Mouse (Mus musculus) MN1 (cell line): Measurements from ENCODE around the gene Lin54.
"Not testable (repeated sequence)": the region's sequence is repeated elsewhere in the genome, so short reads cannot be mapped to it uniquely, and the experiment has no call there.

Source experiments
- DNase-seq: peaks from one replicate; pipeline ENCODE4 v3.0.0-alpha.2; 2016; ENCODE audit warnings: low spot score

Lin54 gene

DNA sequence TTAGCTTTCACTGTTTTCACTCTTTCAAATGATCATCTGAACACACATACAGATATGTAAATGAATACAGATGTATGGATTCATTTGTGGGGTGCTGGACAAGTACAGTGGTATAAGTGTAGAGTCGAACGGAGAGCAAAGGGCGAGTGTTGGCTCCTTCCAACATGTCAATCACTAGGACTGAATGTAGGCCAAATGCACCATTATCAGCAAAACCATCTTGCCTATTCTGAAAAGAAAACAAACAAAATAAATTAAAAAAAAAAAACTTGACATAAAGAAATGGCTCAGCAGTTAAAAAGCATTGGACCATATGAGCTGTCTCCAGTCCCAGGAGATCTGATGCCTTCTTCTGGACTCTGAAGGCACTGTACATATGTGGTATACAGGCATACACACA is 12.2 kb downstream of the Lin54 start:
- DNase-seq: no peak

- no peak for DNase-seq
Measured at GRCm38 (mm10) chr5:100487120-100487519, 13.3 kb downstream of the Lin54 start.

GRCm38 (mm10) chr5:100483569-100483968 is 16.9 kb downstream of the Lin54 start:
- DNase-seq: no peak

DNA sequence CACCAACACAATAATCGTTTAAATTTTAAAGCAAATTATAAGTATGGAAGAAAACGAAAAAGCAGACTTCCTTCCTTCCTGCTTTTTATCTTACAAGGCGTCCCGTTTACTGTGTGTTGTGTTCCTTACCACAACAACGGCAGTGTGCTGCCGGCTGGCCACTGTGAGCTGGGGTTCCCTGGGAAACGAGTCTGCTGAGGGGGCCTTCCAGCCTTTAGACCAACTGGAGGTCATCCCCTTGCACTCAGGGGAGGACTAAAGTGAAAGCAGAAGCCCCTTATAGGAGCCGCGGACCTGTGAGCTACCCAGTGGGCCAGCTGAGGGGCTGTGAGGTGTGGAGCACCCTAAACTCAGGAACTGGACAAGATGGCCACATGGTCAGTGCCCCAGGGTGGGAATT is 22.8 kb downstream of the Lin54 start:
- no peak for DNase-seq

DNA sequence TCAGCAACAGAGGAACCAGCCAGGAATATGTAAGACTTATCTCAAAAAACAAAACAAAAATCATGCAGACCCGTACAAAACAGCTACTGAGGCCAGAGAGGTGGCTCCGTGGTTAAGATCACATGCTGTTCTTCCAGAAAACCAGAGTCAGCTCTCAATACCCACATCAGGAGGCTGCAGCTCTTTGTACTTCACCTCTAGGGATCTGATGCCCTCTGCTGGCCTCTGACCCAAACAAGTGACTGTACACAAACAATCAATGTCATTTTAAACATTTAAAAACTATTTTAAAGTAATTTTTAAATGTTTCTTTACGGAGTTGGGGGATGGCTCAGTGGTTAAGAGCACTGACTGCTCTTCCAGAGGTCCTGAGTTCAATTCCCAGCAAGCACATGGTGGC is 24.1 kb downstream of the Lin54 start:
- DNase-seq: no peak

- DNase-seq: no peak
Measured at GRCm38 (mm10) chr5:100467336-100467735, 33.1 kb downstream of the Lin54 start.

DNA sequence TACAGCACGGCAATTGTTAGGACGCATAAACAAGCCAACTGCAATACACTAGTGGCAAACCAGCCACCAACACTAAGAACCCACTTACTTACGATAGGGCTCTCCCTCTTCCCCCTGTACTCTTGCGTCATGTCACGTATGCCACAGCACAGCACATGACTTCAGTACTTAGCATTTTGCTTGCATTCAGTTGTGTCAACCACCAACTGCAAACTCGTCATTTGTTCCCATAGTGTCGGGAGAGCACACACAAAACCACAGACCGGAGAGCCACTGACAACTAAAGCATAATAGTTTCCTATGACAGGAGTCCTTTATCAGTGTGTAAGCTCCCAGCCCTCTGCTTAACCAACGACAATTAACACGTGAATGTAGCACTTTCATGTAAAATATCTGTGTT is 33.8 kb downstream of the Lin54 start:
- no peak for DNase-seq

- DNase-seq: no peak
Measured at GRCm38 (mm10) chr5:100462374-100462773, 38.1 kb downstream of the Lin54 start.

- DNase-seq: no peak
Measured at GRCm38 (mm10) chr5:100461526-100461925, 38.9 kb downstream of the Lin54 start.

- no peak for DNase-seq
Measured at GRCm38 (mm10) chr5:100459468-100459867, 41.0 kb downstream of the Lin54 start.

DNA sequence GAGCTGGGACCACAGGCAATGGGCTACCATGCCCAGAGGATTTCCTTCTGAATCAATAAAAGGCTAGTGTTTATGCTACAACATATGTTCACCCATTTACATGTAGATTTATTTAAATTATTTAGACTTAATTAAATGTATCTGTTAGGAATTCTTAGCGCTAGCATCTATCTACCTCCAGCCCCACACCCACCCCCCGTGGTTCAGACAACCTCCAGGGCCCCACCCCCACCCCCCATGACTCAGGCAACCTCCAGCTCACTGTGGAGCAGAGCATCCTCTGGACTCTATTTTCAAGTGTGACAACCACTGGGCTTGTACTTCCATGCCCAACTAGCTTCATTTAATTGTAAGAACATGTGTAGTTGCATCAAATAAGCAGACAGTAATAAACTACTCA is 48.6 kb downstream of the Lin54 start:
- no peak for DNase-seq

DNA sequence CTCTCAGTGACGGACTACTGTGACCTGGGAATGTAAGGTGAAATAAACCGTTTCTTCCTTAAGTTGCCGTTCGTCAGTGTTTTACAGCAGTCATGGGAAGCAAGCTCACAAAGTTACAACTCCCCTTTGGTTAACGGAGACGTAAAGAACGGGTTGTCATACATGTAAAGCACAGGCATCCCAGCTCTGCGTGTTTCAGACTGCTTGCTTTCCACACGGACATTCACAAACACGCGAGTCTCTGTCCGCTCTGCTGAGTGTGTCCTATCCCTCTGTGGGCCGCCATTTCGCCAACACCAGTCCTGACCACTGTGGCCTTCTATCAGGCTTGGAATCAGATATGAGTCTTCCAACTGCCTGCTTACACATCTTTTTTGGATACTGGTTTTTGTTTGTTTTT is 61.6 kb downstream of the Lin54 start:
- no peak for DNase-seq

DNA sequence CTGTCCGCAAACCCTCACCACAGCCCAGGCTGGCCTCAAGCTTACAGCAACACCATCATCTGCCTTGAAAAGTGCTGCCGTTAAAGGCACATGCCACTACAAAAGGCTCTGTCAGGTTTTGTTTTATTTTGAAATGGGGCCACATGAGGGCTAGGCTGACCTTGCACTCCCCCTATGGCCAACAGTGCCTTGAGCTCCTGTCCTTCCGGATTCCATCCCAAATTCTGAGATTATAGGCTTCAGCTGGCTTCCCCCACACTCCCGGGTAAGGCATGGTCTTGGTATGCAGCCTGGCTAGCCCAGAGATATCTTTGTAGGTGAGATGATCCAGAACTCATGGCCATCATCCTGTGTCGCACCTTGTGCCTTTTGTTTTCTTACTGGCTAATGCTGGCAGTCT is 62.5 kb downstream of the Lin54 start:
- DNase-seq: no peak

DNA sequence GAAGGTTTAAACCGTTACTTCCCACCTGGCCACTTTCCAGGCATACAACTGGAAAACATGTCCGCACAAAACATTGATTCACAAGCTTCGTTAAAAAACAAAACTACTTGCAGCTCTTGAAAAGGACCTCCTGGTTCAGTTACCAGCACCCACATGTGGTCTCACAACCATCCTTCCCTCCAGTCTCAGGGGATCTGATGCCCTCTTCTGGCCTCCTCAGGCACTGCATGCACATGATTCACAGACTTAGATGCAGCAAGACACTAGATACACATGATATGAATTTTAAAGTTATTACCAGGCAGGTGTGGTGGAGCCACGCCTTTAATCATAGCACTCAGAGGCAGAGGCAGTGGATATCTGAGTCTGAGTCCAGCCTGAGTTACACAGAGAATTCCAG is 63.4 kb downstream of the Lin54 start:
- no peak for DNase-seq

GRCm38 (mm10) chr5:100430966-100431365 is 69.5 kb downstream of the Lin54 start:
- peak; percentile 39 for DNase-seq

- DNase-seq: no peak
Measured at GRCm38 (mm10) chr5:100430076-100430390, 70.4 kb downstream of the Lin54 start.

- DNase-seq: peak; percentile 95
Measured at GRCm38 (mm10) chr5:100429344-100430075, 70.9 kb downstream of the Lin54 start.

GRCm38 (mm10) chr5:100428734-100429343 is 71.6 kb downstream of the Lin54 start:
- DNase-seq: peak; percentile 46

DNA sequence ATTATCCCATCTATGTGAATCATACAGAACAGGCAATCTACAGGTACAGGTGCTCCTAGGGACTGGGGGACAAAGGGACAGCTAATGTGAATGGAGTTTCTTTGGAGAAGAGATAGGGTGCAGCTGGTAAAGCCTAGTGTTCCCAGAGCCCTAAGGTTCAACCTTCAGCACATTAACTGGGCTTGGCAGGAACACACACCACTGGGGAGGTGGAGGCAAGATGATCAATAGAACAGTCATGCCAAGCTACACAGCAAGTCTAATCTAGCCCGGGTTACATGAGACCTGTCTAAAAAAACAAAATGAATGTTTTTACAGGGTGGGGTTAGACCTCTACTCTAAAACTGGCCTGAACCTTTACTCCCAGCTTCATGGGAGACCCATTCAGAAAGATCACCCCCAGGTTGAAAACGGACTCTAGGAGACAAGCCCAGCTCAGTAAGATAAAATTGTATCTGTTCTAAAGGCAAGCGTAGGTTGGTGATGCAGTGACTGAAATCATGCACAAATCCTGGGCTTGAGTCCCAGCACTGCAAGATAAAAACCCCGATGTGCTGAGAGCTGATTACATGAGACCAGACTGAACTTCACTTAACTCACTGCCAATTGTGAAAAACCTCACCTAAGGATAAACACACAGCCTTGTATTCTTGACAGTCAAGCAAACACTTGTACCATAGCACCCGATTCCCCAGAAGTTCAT is 72.3 kb downstream of the Lin54 start:
- DNase-seq: no peak

- no peak for DNase-seq
Measured at GRCm38 (mm10) chr5:100427276-100427675, 73.2 kb downstream of the Lin54 start.

DNA sequence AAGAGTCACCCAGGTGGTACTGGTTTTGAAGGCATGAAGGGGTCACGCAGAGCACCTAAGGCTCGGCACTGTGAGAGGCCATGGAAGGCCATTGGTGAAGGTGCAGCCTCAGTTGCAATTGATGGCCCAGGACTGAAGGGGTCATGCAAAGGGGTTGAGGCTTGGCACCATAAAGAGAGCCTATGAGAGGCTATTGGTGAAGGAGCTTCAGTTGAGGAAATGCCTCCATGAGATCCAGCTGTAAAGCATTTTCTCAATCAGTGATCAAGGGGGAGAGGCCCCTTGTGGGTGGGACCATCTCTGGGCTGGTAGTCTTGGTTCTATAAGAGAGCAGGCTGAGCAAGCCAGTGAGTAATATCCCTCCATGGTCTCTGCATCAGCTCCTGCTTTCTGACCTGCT is 74.6 kb downstream of the Lin54 start:
- DNase-seq: not testable (repeated sequence)

- DNase-seq: no peak
Measured at GRCm38 (mm10) chr5:100424252-100424651, 76.2 kb downstream of the Lin54 start.

DNA sequence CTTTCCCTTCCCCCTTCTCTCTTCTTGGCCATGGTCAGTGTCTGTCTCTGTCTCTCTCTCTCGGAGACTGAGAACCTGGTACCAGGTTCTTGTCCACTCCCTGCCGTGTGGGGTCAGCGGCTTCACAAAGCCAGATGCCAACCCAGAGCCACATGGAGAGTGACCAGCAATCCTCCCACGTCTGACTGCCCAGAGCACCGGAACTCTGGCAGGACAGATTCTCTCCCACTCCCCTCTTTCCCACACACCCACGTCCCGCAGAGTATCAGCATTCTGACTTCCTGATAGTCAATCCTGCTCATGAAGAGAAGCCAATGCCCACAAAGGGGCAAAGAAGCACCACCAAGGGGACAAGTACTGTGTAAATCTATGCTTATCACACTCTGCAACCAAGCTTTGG is 76.8 kb downstream of the Lin54 start:
- no peak for DNase-seq

- DNase-seq: no peak
Measured at GRCm38 (mm10) chr5:100418861-100419260, 81.6 kb downstream of the Lin54 start.
